Mouse (Mus musculus): Measurements from ENCODE around the gene Cda.

GRCm38 (mm10) chr4:138351821-138352220, 16.0 kb downstream of the Cda start:
- TF ChIP-seq POLR2A (IDR thresholded peaks at IDR 0.05; ENCODE audit: control insufficient read depth, extremely low read depth, insufficient read depth, low read length, poor library complexity) = no peak
- TF ChIP-seq CTCF (IDR thresholded peaks at IDR 0.05; ENCODE audit: borderline replicate concordance, control insufficient read depth, extremely low read depth, insufficient read depth, low read length, poor library complexity) = no peak

Measured in thymus, adult 2 months (tissue).